Mouse (Mus musculus) heart, postnatal 25 days (tissue): Measurements from ENCODE around the gene Cd70. TPM values are rescaled to one million over a fixed set of nuclear protein-coding genes. Genes with fewer than 3 reads are reported as not detected.
A peak's percentile ranks its signal among the peaks of the same experiment; 100 is the strongest.

ENCODE experiments used
- DNase-seq: peaks from one replicate; pipeline ENCODE4 v3.0.0; 2022; ENCODE audit warnings: low spot score
- intact Hi-C: fragments of 180-260 bp; cut with DNase I; formaldehyde crosslinking; loops from one replicate; pipeline ENCODE4 v1.15.1; 2025
- total RNA-seq, 2 experiments: library from RNA; stranded (reverse); gene quantifications; 2 replicates each; pipeline ENCODE4 v1.2.3; 2021

Cd70 gene
- total RNA-seq, 2 experiments from 2014 or later = not detected

DNA sequence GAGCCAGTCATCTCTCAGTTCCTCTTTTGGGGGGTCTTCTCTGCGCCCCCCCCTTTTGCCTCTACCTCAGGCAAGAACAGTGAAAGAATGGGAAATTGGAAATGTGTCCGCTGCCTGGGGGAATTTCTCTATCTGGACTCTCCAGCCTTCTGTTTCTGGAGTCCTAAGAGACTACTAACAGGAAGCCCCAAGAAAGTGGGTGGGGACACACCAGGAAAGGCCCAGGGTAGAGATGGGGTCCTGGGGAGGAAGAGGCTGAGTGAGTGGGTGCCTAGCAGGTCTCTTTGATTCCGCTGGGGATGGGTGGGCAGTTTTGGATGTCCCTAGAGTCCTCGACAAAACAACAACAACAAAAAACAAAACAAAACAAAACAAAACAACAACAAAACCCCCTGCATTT is 45.1 kb downstream of the Cd70 start:
- intact Hi-C loops = no loop called here
- no peak for DNase-seq

DNA sequence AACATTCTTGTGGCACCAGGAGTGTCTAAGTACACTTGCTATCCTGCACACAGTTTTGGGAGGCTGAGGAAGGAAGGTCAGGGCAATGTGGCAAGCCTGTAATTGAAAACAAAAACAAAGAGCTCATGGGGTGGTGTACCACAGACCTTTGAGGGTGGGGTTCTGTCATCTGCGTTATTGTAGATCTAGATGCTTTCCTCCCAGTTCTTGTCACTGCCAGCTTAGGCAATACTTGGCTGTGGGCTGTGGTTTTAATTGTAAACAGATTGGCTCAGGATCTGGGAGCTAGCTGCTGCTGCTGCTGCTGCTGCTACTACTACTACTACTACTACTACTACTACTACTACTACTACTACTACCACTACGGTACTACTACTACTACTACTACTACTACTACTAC is 47.3 kb downstream of the Cd70 start:
- intact Hi-C loops = no loop called here
- DNase-seq = no peak

DNA sequence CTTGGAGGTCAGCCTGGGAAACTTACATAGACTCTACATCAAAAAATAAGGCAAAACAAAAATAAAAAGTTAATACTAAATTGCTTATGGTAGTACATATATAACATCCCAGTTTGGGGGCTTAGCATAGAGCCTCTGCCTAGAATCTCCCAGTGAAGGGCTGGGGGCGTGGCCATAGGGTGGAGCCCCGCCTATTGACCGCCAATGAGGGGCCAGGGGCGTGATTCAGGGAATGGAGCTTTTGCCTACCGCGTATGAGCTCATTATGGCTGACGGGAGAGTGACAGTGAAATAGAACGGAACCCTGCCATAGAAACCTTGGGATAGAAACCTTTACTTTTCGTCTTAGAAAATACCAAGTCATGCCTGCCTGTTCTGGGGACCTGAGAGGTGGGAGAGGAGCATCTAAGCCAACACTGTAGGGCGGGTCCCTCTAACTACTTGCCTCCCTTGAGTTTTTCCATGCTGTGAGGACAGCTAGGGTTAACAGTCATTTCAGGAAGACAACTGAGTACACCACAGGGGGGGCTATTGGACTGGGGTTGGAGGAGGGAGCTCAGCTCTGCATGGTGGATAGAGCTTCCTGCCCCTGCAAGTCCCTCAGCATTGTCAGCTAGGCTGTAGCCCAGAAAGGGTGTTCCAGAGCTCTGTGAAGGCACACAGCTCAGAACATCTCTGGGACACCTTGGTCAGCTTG is 49.8 kb downstream of the Cd70 start:
- intact Hi-C loops = loop anchor here (5.0 kb wide), 2 partner anchors 102 to 178 kb away; partner anchors contain the start of genes Alkbh7 and Vav1

DNA sequence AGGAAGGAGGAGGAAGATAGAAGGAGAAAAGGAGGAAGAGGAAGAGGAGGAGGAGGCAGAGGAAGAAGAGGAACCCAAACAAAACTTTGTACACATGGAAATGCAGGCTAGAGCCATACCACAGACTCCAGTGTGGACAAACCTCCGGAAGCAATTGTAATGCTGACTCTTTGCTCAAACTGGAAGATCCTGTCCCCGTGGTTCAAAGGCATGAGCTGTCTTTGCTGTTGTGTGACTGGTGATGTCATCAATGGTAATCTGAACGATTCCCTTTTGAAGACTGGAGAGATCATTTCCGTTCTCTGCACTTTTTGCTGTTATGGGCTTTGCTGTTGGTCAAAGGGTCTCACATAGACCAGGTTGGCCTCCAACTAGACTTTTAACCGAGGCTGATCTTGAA is 51.3 kb downstream of the Cd70 start:
- no peak for DNase-seq
- intact Hi-C loops = loop anchor here (5.0 kb wide), 2 partner anchors 101 to 179 kb away; partner anchors contain the start of genes Alkbh7 and Vav1

More for the DNA sequence above, 49.8 kb downstream of the Cd70 start:
- no peak for DNase-seq

DNA sequence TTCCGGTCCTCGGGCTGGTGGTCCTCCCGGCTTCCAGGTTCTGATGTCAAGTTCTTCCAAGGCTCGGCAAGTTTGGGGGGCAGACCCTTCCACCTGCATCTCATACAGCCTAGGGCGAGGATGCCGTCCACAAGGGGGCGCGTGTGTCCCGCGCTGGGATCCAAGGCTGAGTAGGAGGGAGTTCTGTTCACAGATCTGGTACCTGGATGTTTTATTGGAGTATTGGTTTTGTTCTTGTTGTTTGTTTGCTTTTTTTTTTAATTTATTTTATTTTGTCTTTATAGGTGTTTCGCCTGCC is 53.0 kb downstream of the Cd70 start:
- intact Hi-C loops = loop anchor here (1.0 to 5.0 kb wide), 4 partner anchors 71 to 238 kb away; partner anchors contain the start of genes Alkbh7 and Vav1
- peak; percentile 58 for DNase-seq

Other genes with a start within 250 kb of the Cd70 start
- gene Mllt1, start 214.4 kb downstream of the Cd70 start, total RNA-seq = 10 to 100 TPM; 21.6 to 21.8 TPM
- gene Acer1, start 167.7 kb downstream of the Cd70 start, total RNA-seq = not detected
- gene Clpp, start 159.5 kb downstream of the Cd70 start, total RNA-seq = 10 to 100 TPM; 73.4 TPM
- 10 to 100 TPM; 65.4 to 77.8 TPM for gene Alkbh7, start 152.4 kb downstream of the Cd70 start, total RNA-seq
- not detected for gene Pspn, start 149.8 kb downstream of the Cd70 start, total RNA-seq
- 10 to 100 TPM; 20.4 to 22.7 TPM for gene Gtf2f1, start 138.5 kb downstream of the Cd70 start, total RNA-seq
- gene Gm17949, start 138.3 kb downstream of the Cd70 start, total RNA-seq = not detected
- gene Khsrp, start 118.3 kb downstream of the Cd70 start, total RNA-seq = 10 to 100 TPM; 44.8 to 44.9 TPM
- gene Slc25a41, start 108.1 kb downstream of the Cd70 start, total RNA-seq = not detected
- under 1 TPM in 1 of 2 experiments, not detected in 1; 0.78 TPM for gene Crb3, start 90.7 kb downstream of the Cd70 start, total RNA-seq
- 10 to 100 TPM; 65.1 to 75.0 TPM for gene Slc25a23, start 89.9 kb downstream of the Cd70 start, total RNA-seq
- gene Dennd1c, start 71.3 kb downstream of the Cd70 start, total RNA-seq = 1 to 10 TPM in 1 of 2 experiments, under 1 TPM in 1; 0.96 to 2.1 TPM
- gene Tubb4a, start 62.0 kb downstream of the Cd70 start, total RNA-seq = 1 to 10 TPM; 3.2 to 3.3 TPM
- gene Tnfsf9, start 44.5 kb downstream of the Cd70 start, total RNA-seq = under 1 TPM; 0.28 to 0.57 TPM
- not detected for gene Tnfsf14, start 44.4 kb upstream of the Cd70 start, total RNA-seq
- gene C3, start 78.4 kb upstream of the Cd70 start, total RNA-seq = 10 to 100 TPM; 47.1 to 80.7 TPM
- 10 to 100 TPM; 26.1 to 29.5 TPM for gene Gpr108, start 98.7 kb upstream of the Cd70 start, total RNA-seq
- 100 to 1,000 TPM in 1 of 2 experiments, 10 to 100 TPM in 1; 90.6 to 107 TPM for gene Trip10, start 99.7 kb upstream of the Cd70 start, total RNA-seq
- 1 to 10 TPM; 1.5 to 1.7 TPM for gene Vav1, start 129.3 kb upstream of the Cd70 start, total RNA-seq
- gene Adgre1, start 208.9 kb upstream of the Cd70 start, total RNA-seq = 10 to 100 TPM in 1 of 2 experiments, 1 to 10 TPM in 1; 8.7 to 10.1 TPM